Mouse (Mus musculus): ENCODE data around the gene Wipi2.

The Wipi2 gene

DNA sequence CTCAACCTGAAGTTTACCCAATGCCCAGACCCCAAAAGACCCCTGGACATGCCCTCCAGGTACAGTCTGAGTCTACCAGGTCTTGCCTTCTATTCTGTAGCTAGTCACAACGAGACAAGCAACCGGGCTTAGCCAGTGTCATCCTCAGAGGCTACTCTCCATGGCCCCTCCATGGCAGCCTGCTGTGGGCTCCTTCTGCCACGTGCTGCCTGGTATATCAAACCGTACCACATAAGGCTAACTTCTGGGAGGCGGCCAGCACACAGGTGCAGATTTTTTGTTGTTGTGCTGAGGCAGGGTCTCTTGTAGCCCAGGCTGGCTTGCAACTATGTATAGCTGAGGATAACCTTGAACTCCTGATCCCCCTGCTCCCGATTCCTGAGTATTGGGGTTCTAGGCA, 88.6 kb downstream of the Wipi2 start:
- ATAC-seq (ENCODE audit: insufficient number of reproducible peaks, low FRiP score, low TSS enrichment) = no peak

DNA sequence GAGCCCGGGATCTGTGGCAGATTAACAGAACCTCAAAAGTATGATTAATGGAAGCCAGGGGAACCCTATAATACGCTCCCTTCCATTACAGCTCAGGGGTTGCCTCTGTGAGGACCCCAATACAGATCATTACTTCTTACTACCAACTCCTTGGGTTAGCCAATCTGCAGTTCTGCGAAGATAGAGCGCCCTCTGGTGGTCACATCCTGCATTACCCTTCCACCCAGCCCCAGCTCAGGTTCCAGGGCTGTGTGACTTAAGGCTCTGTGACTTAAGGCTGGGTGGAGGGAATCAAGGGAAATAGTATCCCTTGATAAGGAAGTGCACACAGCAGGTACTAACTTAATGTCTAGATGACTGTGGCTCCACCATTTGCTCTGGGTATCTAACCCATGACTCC, 90.5 kb downstream of the Wipi2 start:
- no peak for ATAC-seq (ENCODE audit: insufficient number of reproducible peaks, low FRiP score, low TSS enrichment)

DNA sequence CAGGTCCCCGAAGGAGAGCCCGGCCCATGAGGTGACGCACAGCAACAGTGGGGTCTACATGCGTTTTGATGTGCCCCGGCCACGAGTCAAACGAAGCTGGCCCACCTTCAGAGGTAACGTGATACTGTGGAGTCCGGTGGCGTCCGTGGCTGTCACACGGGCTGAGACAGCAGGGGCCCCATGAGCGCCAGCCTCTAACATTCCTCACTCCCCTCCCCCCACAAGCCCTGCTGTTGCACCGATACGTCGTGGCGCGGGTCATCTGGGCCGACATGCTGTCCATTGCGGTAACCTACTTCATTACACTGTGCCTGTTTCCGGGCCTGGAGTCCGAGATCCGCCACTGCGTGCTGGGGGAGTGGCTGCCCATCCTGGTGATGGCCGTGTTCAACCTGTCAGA, 91.0 kb downstream of the Wipi2 start:
- no peak for ATAC-seq (ENCODE audit: insufficient number of reproducible peaks, low FRiP score, low TSS enrichment)

DNA sequence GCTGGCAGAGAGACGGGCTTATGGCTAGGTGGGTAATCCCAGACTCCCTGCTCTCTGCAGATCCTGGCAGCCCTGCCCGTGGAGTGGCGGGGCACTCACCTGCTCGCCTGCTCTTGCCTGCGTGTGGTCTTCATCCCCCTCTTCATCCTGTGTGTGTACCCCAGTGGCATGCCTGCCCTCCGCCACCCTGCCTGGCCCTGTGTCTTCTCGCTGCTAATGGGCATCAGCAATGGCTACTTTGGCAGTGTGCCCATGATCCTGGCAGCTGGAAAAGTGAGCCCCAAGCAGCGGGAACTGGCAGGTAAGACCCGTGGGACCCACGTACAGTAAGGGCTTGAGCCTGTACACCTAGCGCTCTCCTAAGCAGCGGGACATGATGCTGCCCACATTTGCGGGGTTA, 92.4 kb downstream of the Wipi2 start:
- no peak for ATAC-seq (ENCODE audit: insufficient number of reproducible peaks, low FRiP score, low TSS enrichment)

Data from cerebellum, adult (tissue).